Mouse (Mus musculus) T-cell, adult 66 days (primary cell): ENCODE data around the gene Col24a1. TPM values are rescaled to one million over a fixed set of nuclear protein-coding genes. Genes with fewer than 3 reads are reported as not detected.

Source experiments
- total RNA-seq, 2 experiments: library from RNA; stranded (reverse); gene quantifications; 3 replicates in 1 of 2; 4 replicates in 1 of 2; pipeline ENCODE4 v1.2.4; 2023

The Col24a1 gene
- not detected for total RNA-seq

DNA sequence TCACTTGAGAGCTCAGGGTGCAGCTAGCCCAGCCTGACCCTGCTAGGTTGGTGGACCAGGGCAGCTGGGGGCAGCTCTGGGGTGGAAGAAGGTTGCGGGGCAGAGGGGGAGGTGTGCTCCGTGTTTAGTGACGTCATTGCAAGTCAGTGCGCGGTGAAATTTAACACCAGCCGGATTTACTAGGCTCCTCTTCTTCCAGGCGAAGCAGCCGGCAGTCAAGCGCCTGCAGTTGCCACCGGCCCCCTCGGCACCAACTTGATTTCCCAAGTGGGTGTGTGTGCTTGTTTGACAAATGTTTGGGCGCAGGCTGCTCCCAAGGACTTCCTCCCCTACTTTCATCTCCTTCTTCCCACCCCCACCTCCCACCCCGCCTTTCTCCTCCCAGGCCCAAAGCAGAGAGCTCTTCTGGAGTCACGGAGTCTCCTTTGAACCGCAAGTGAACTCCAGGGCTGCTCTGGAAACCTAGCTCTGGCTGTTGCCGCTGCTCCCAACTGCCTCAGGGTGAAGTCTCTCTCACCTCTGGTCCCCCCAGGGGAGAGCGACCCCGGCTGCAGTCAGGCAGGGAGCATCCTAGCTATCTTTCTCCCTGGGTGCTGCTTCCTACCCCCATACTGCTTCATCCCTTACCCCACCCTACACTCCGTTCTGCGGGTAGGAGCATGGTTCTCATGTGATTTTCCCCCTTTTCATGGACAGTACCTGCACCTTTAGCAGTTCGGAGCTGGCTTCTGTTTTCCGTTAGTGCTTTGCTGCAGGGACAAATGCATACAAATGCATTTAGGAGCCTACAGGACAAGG lies at the start of gene Col24a1:
Col24a1 (plus strand) TSS at position 136 of the 798 bp plus-strand sequence.

DNA sequence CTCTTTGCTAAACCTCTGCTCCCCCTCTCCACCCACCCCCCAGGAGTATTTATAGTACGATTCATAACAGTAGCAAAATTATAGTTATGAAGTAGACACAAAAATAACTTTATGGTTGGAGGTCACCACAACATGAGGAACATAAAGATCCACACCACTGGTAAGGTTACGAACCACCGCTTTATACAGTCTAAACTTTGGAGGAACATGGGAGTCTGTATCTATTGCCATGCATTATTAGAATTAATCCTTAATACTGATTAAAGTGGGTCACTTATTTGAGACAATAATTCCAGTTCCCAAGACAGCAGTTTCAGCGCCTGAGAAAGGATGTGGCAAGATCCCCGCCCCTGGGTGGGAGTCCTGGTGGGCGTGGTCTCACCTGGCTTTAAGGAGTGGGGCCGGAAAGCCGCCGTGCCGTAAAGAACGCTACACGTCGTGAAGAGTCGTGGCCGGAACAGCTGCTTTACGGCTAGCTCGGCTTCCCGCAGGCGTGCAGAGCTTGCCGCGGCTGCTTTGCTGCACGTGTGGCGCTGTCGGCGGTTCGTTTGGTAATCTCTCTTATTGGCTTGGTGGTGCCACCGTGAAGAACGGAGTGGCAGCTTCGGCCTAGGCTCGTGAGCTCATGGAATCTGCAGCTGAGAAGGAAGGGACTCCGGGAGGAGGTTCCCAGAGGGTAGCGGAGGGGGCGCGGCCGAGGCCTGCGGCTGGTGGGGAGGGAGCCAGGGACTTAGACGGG lies 283.6 kb downstream of the Col24a1 start, which contains the start of gene Znhit6:
Znhit6 (plus strand) TSS at position 463 of the 739 bp plus-strand sequence.

Other genes with a start within 250 kb of the Col24a1 start
- not detected for gene Clca2, start 193.0 kb upstream of the Col24a1 start, total RNA-seq
- gene Odf2l, start 173.9 kb upstream of the Col24a1 start, total RNA-seq: 10 to 100 TPM; 12.7 to 13.0 TPM